Mouse (Mus musculus) B cell, adult 62 days (primary cell): ENCODE measurements around the gene Olfr1087. TPM values are rescaled to one million over a fixed set of nuclear protein-coding genes. Genes with fewer than 3 reads are reported as not detected.

Experiments used
- total RNA-seq: library from RNA; stranded (reverse); gene quantifications from 4 replicates; pipeline ENCODE4 v1.2.4, GENCODE M21; 2023

Gene Olfr1087
- total RNA-seq, result not detected in 4 replicates

DNA sequence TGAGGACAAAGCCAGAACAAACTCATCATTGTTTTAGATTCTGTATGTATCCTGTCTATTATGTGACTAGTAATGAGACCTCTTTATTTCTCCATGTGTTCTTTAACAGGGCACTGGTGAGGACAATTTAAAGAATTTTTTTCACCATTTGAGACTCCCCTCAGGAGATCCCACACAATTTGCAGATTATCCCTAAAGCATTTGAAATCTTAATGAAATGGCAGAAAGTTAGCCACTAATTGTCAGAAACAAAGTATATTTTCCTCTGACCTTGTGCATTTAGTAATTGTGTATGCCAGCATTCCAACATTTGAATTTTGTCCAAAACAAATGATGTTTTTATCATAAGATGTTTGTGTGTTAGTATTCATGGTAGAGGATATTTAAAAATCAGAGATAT is at the start of gene Olfr1087:
Olfr1087 (minus strand) TSS at position 101 of the 400 bp plus-strand sequence.

DNA sequence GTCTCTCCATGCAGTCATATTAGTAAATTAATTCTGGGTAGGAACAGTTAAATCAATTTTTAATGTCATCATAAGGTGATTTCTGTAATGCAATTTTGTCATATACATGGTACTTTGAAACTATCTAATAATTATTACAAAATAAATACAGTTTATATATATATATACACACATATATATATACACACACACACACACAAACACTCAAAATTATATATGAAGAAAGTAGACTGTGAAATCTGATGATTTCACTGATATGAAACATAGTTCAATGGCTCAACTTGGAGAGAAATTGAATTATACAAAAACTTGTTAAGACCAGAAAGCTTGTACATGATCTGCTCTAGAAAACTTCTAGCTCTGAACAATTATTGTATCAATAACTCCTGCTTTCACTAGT is 35.4 kb upstream of the Olfr1087 start, which contains the start of gene Olfr1089:
Olfr1089 (minus strand) TSS at position 101 of the 400 bp plus-strand sequence.

DNA sequence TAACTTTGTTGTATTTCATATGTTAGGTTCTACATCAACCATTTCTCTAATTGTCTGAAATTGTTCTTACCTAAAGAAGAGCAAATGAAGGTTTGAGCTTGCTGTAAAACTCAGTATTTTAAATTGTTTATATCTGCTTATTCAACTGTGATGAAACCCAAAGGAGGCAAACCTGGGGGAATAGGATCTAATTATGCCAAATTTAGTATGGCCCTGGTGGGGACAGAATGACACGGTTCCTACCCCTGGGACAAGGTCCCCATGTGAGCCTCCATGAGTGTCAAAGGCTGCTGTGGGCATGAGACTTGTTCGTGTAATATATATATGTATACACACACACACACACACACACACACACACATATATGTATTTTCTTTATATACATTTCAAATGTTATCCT is 18.2 kb downstream of the Olfr1087 start, which contains the start of gene Olfr1086:
Olfr1086 (minus strand) TSS at position 101 of the 400 bp plus-strand sequence.

DNA sequence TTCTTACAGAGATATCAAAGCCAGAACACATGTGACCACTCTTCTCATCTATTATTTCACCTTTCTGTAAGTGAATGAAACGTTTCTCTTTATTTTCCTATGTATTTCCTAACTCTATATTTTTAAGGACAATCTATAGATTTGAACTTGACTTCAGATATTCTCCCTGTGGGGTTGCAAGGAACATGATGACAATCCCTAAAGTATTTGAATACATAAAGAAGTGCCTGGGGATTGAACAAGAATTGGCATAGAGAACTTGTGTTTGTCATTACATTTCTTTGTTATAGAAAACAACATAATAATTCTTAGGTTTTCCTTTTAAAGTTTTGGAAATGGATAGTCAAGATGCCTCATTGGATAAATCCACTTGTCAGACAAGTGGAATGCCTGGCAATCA is 36.3 kb downstream of the Olfr1087 start, which contains the start of gene Olfr1085:
Olfr1085 (minus strand) TSS at position 101 of the 400 bp plus-strand sequence.

GRCm38 (mm10) chr2:86639625-86640024 is 58.6 kb downstream of the Olfr1087 start, which contains the start of gene Olfr1084:
TSS of gene Olfr1084 (minus strand) at chr2:86639725.

Other genes with a start within 250 kb of the Olfr1087 start
- gene Olfr1065, start 247.8 kb downstream of the Olfr1087 start, total RNA-seq, result not detected in 4 replicates
- not detected in 4 replicates for gene Olfr1066, start 242.1 kb downstream of the Olfr1087 start, total RNA-seq
- not detected in 4 replicates for gene Olfr228, start 211.0 kb downstream of the Olfr1087 start, total RNA-seq
- not detected in 4 replicates for gene Olfr1076, start 189.9 kb downstream of the Olfr1087 start, total RNA-seq
- not detected in 4 replicates for gene Olfr1079, start 155.9 kb downstream of the Olfr1087 start, total RNA-seq
- not detected in 4 replicates for gene Olfr1080, start 140.2 kb downstream of the Olfr1087 start, total RNA-seq
- not detected in 4 replicates for gene Olfr1082, start 99.4 kb downstream of the Olfr1087 start, total RNA-seq
- not detected in 4 replicates for gene Olfr1084, start 58.7 kb downstream of the Olfr1087 start, total RNA-seq
- not detected in 4 replicates for gene Olfr1085, start 36.4 kb downstream of the Olfr1087 start, total RNA-seq
- gene Olfr1086, start 18.3 kb downstream of the Olfr1087 start, total RNA-seq, result not detected in 4 replicates
- gene Olfr1089, start 35.3 kb upstream of the Olfr1087 start, total RNA-seq, result not detected in 4 replicates
- not detected in 4 replicates for gene Olfr1090, start 60.6 kb upstream of the Olfr1087 start, total RNA-seq
- not detected in 4 replicates for gene Olfr1093, start 84.1 kb upstream of the Olfr1087 start, total RNA-seq
- not detected in 4 replicates for gene Olfr141, start 111.6 kb upstream of the Olfr1087 start, total RNA-seq
- gene Olfr1094, start 126.3 kb upstream of the Olfr1087 start, total RNA-seq, result not detected in 4 replicates
- not detected in 4 replicates for gene Olfr1095, start 153.3 kb upstream of the Olfr1087 start, total RNA-seq
- not detected in 4 replicates for gene Gm13723, start 176.4 kb upstream of the Olfr1087 start, total RNA-seq
- gene Olfr1097, start 193.8 kb upstream of the Olfr1087 start, total RNA-seq, result not detected in 4 replicates
- gene Olfr1098, start 226.2 kb upstream of the Olfr1087 start, total RNA-seq, result not detected in 4 replicates